Comparison of ENCODE assay signal across 28 mouse cellular contexts in genomic region chr1:84915010-84915409, GRCm38 (mm10). TPM values are rescaled to one million over a fixed set of nuclear protein-coding genes. Genes with fewer than 3 reads are reported as not detected.
DNase-seq lines count a peak whose midpoint lies in the region; ATAC-seq and TF ChIP-seq lines count a peak whose summit lies in the region.
"Had no signal": no experiment of that assay in that cellular context is flagged by ENCODE, and none has a peak within 500 bp of the region (broad histone marks: within the 10 kb centered on the region; RNA-seq: fewer than 3 reads in every experiment).

No protein-coding gene starts in this region.

- no peak overlapping the region for H3K4me2 ChIP-seq in liver, postnatal 0 days (ENCODE audit: low read depth, low read length)
- no peak overlapping the region for H3K4me2 ChIP-seq in intestine, embryonic 15.5 days (replicated peaks)
- H3K4me2 ChIP-seq: embryonic facial prominence, embryonic 12.5 days; embryonic facial prominence, embryonic 15.5 days; heart, embryonic 13.5 days; hindbrain, embryonic 12.5 days; hindbrain, embryonic 15.5 days had no signal

- 41% methylated on average over 4 of the region's 4 CpGs for WGBS in liver, postnatal 0 days (ENCODE audit: insufficient replicate concordance)
- 89% methylated on average over 4 of the region's 4 CpGs for WGBS in intestine, embryonic 15.5 days

- no peak overlapping the region for H3K4me3 ChIP-seq in liver, postnatal 0 days (ENCODE audit: low read depth, low read length)
- no peak overlapping the region for H3K4me3 ChIP-seq in intestine, embryonic 15.5 days (replicated peaks)
- H3K4me3 ChIP-seq: embryonic facial prominence, embryonic 12.5 days; embryonic facial prominence, embryonic 15.5 days; gastrocnemius, adult 2 months; heart, adult 2 months; heart, embryonic 10.5 days; heart, embryonic 13.5 days; hindbrain, embryonic 12.5 days; hindbrain, embryonic 15.5 days had no signal

- H3K27ac ChIP-seq in liver, postnatal 0 days (ENCODE audit: low read depth): no peak overlapping the region
- H3K27ac ChIP-seq in intestine, embryonic 15.5 days: no peak overlapping the region
- H3K27ac ChIP-seq: embryonic facial prominence, embryonic 12.5 days; embryonic facial prominence, embryonic 15.5 days; gastrocnemius, adult 2 months; heart, adult 2 months; heart, embryonic 10.5 days; heart, embryonic 13.5 days; hindbrain, embryonic 12.5 days; hindbrain, embryonic 15.5 days had no signal

- no peak for TF ChIP-seq EP300 in liver, postnatal 0 days (IDR thresholded peaks at IDR 0.05; ENCODE audit: low read depth)

- TF ChIP-seq CTCF in liver, postnatal 0 days (IDR thresholded peaks at IDR 0.05; ENCODE audit: low read depth): no peak

- H3K27me3 ChIP-seq in liver, postnatal 0 days (ENCODE audit: insufficient read depth, low read length): no peaks in the 10 kb centered on the region
- H3K27me3 ChIP-seq in intestine, embryonic 15.5 days (replicated peaks): no peaks in the 10 kb centered on the region
- H3K27me3 ChIP-seq: embryonic facial prominence, embryonic 12.5 days; embryonic facial prominence, embryonic 15.5 days; heart, embryonic 13.5 days; hindbrain, embryonic 12.5 days; hindbrain, embryonic 15.5 days had no signal

- no peaks in the 10 kb centered on the region for H3K9me3 ChIP-seq in liver, postnatal 0 days (ENCODE audit: low read length)
- no peaks in the 10 kb centered on the region for H3K9me3 ChIP-seq in intestine, embryonic 15.5 days
- H3K9me3 ChIP-seq: embryonic facial prominence, embryonic 12.5 days; embryonic facial prominence, embryonic 15.5 days; heart, embryonic 10.5 days; heart, embryonic 13.5 days; hindbrain, embryonic 12.5 days; hindbrain, embryonic 15.5 days had no signal

- no peaks in the 10 kb centered on the region for H3K36me3 ChIP-seq in liver, postnatal 0 days (replicated peaks; ENCODE audit: insufficient read depth, low read length)
- no peaks in the 10 kb centered on the region for H3K36me3 ChIP-seq in intestine, embryonic 15.5 days
- H3K36me3 ChIP-seq: embryonic facial prominence, embryonic 12.5 days; embryonic facial prominence, embryonic 15.5 days; heart, embryonic 10.5 days; heart, embryonic 13.5 days had no signal

- H3K9ac ChIP-seq in liver, postnatal 0 days (replicated peaks): no peak overlapping the region
- H3K9ac ChIP-seq in intestine, embryonic 15.5 days: no peak overlapping the region
- H3K9ac ChIP-seq: embryonic facial prominence, embryonic 12.5 days; embryonic facial prominence, embryonic 15.5 days; forebrain, postnatal 0 days; heart, embryonic 13.5 days; hindbrain, embryonic 12.5 days; hindbrain, embryonic 15.5 days had no signal

- peak; percentile 9 for DNase-seq in liver
- no peak for DNase-seq in liver, postnatal 0 days
- DNase-seq in A20 (ENCODE audit: low read depth, low spot score): peak; percentile 28
- no peak for DNase-seq in cerebellum, adult 9-10 months
- DNase-seq: adrenal gland, adult 2 months; adrenal gland, postnatal 14 days; cerebellum, adult 11 months; cerebellum, adult 8-10 months; cerebellum, postnatal 14 days; forebrain, postnatal 0 days; gastrocnemius, adult 2 months; gastrocnemius, postnatal 14 days; heart, adult 2 months; heart, postnatal 14 days; heart, postnatal 4 days had no signal

- no peak; the same call in 1 of the 2 replicates for ATAC-seq in liver, postnatal 0 days
- ATAC-seq in granulocyte monocyte progenitor cell, adult 5-6 weeks (replicated peaks; ENCODE audit: poor library complexity, severe bottlenecking): peak; percentile 94
- peak; percentile 98 for ATAC-seq in megakaryocyte progenitor cell, adult 5-6 weeks (replicated peaks; ENCODE audit: poor library complexity)
- no peak for ATAC-seq in CD4-positive, CD25-positive, alpha-beta regulatory T cell, adult 4 months
- ATAC-seq in intestine, embryonic 15.5 days: no peak
- ATAC-seq: forebrain, embryonic 14.5 days; forebrain, postnatal 0 days had no signal

- no peaks in the 10 kb centered on the region for H3K4me1 ChIP-seq in liver, postnatal 0 days (ENCODE audit: insufficient read depth)
- no peaks in the 10 kb centered on the region for H3K4me1 ChIP-seq in intestine, embryonic 15.5 days (replicated peaks)
- H3K4me1 ChIP-seq: embryonic facial prominence, embryonic 12.5 days; embryonic facial prominence, embryonic 15.5 days; heart, embryonic 10.5 days; heart, embryonic 13.5 days; hindbrain, embryonic 15.5 days had no signal

RNA-seq across cellular contexts. Expression of gene Slc16a14, which starts 19.9 kb away (rescaled TPM):
- 0.05 TPM in 1 of 2 replicates, not detected in the other for polyA plus RNA-seq in liver, postnatal 0 days (2015; fragmentation: Nextera tagmentation; extraction: Ambion mirVana)
- not detected in 2 replicates for total RNA-seq in granulocyte monocyte progenitor cell, adult 5-6 weeks (2014; fragmentation: Nextera tagmentation)
- not detected in 2 replicates for total RNA-seq in granulocyte monocyte progenitor cell, adult 5-6 weeks (2017)
- not detected in 2 replicates for total RNA-seq in megakaryocyte progenitor cell, adult 5-6 weeks (2015)
- total RNA-seq in megakaryocyte progenitor cell, adult 5-6 weeks (2017): not detected in 2 replicates
- polyA plus RNA-seq in CD4-positive, CD25-positive, alpha-beta regulatory T cell, adult 4 months (2017; shearing (Covaris generic)): not detected
- 0.19 and 0.23 TPM in 2 replicates for polyA plus RNA-seq in intestine, embryonic 15.5 days (2015; fragmentation: Nextera tagmentation; extraction: Ambion mirVana)
- total RNA-seq: MEL had no signal
- polyA plus RNA-seq: heart, embryonic 16.5 days had no signal

Comparison
In these comparisons a context has a peak if more than half of its experiments do, and no peak if none do; other contexts are left out.
1. DNase-seq: peak in liver (single experiment) and A20 (single experiment); none in liver, postnatal 0 days (single experiment) and cerebellum, adult 9-10 months (single experiment).
2. ATAC-seq: peak in granulocyte monocyte progenitor cell, adult 5-6 weeks (single experiment) and megakaryocyte progenitor cell, adult 5-6 weeks (single experiment); none in liver, postnatal 0 days (single experiment), CD4-positive, CD25-positive, alpha-beta regulatory T cell, adult 4 months (single experiment) and intestine, embryonic 15.5 days (single experiment).